Mouse (Mus musculus) kidney, adult 2 months (tissue): Measurements from ENCODE around the gene Egfl8.

ENCODE experiments used
- CTCF ChIP-seq: fragments of 200-500 bp; conservative IDR thresholded peaks from 2 replicates; pipeline ENCODE4 v1.5.1; 2011; ENCODE audit warnings: low read depth, mild to moderate bottlenecking, control low read depth, low read length, moderate library complexity, mixed read lengths; ENCODE audit not compliant: insufficient read depth, insufficient read length
- POLR2A ChIP-seq: fragments of 200-500 bp; IDR thresholded peaks from one replicate; pipeline ENCODE4 v1.6.1; 2011; ENCODE audit warnings: low read depth, low read length, control low read depth

GRCm38 (mm10) chr17:34569919-34570318, 45.9 kb downstream of the Egfl8 start:
- TF ChIP-seq CTCF (no peak), POLR2A (no peak)
